Mouse (Mus musculus): Measurements from ENCODE around the gene Zfp691. TPM values are rescaled to one million over a fixed set of nuclear protein-coding genes. Genes with fewer than 3 reads are reported as not detected.

The Zfp691 gene
- 7.0 and 8.5 TPM in 2 replicates for polyA plus RNA-seq (2014; fragmentation: Nextera tagmentation; extraction: Ambion mirVana)

DNA sequence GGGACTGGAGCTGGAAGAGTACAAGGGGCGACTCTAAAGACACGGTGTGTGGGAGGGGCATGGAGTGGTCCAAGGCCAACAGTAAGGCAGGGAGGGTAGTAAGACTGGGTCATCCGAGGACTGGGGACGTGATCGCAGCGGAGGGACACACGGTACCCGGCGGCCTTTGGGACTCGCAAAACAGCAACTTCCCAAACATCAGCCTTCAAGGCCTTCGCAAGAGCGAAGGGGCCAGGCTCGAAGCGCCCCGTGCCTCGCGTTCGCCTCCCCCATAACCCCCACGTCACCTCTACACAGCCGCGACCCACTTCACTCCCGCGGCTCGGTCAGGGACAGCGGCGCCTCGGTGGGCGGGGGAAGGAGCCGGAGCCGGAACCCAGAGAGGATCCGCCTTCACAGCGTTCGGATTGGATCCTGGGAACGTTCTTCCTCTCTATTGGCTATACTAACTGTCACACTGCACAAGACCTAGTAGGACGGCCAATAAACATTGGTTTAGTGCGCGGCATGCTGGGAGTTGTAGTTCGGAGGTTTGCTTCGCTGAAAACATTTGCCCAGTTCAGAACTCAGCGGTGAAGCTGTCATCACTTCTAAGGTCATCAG, at the start of gene Zfp691:
Gene Zfp691, minus strand, starts transcription at position 345 of the 603 bp plus-strand sequence.
- under 1% methylated on average over 40 of the region's 40 CpGs for WGBS
- Histone ChIP-seq H3K4me2 (replicated peaks; ENCODE audit: low read depth, low read length) (peak within 1 kb of the TSS; percentile 72), H3K9ac (replicated peaks; ENCODE audit: low read depth, low read length) (peak within 1 kb of the TSS; percentile 78), H3K27ac (ENCODE audit: low read length) (no peak within 1 kb of the TSS), H3K9me3 (ENCODE audit: control insufficient read depth, low read depth, low read length) (no peaks in the 10 kb centered on the region), H3K36me3 (ENCODE audit: control insufficient read depth, insufficient read depth, low read length) (no peaks in the 10 kb centered on the region), H3K4me1 (ENCODE audit: control insufficient read depth, insufficient read depth, low read length) (peaks cover 5% of the 10 kb centered on the region; the same call in 1 of the 2 replicates), H3K27me3 (ENCODE audit: control insufficient read depth, insufficient read depth, low read length) (no peaks in the 10 kb centered on the region), H3K4me3 (ENCODE audit: low read depth, low read length) (peak within 1 kb of the TSS; percentile 63)
- ATAC-seq (ENCODE audit: insufficient number of reproducible peaks, insufficient read depth, low FRiP score, low read depth), result peak; percentile 100

DNA sequence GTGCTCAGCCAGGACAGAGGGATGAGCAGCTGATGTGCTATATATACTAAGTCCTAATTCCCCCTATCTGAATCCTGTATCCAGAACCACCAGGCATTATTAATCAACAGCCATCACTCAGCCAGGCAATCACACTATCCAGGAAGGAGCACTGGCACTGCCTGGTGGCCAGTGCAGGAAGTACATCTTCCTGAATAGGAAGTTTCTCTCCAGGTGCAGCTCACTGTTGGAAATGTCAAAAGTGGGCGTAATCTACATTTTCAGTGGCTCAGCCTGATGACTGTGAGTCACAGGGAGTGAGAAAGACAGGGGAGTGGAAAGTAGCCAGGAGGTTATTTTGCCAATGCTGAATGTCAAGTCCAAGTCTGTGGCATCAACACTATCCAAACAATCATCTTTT, 49.7 kb upstream of the Zfp691 start:
- ATAC-seq (ENCODE audit: insufficient number of reproducible peaks, insufficient read depth, low FRiP score, low read depth), result no peak
- no peak overlapping the region for H3K27ac ChIP-seq (ENCODE audit: low read length)
- H3K4me2 ChIP-seq (replicated peaks; ENCODE audit: low read depth, low read length), result no peak overlapping the region
- no peak overlapping the region for H3K4me3 ChIP-seq (ENCODE audit: low read depth, low read length)
- no peaks in the 10 kb centered on the region for H3K4me1 ChIP-seq (ENCODE audit: control insufficient read depth, insufficient read depth, low read length)
- WGBS, result 100% methylated on average over 1 of the region's 1 CpGs
- peaks cover 43% of the 10 kb centered on the region for H3K36me3 ChIP-seq (ENCODE audit: control insufficient read depth, insufficient read depth, low read length)
- no peaks in the 10 kb centered on the region for H3K9me3 ChIP-seq (ENCODE audit: control insufficient read depth, low read depth, low read length)
- no peak overlapping the region for H3K9ac ChIP-seq (replicated peaks; ENCODE audit: low read depth, low read length)
- no peaks in the 10 kb centered on the region for H3K27me3 ChIP-seq (ENCODE audit: control insufficient read depth, insufficient read depth, low read length)

DNA sequence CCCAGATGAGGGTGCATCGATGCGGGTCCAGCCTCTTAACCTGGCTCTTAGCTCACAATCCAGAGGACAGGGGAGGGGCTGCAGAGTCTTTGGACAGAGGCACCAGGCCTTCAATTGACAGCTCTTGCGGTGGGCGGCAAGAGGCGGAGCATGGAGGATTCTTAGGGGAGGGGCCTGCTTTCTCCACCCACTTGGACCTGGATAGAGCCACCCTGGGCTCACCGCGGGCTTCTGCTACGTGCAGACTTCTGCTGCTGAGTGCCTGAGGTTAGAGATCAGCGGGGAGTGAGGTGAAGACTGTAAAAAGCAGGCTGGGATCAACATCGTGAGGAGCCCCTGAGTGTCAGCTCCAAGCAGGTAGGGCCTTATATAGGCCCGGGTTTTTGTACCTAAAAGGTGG, 44.2 kb upstream of the Zfp691 start, which contains the start of gene Tmem269:
Gene Tmem269, minus strand, starts transcription at position 49 of the 400 bp plus-strand sequence.
- 14% methylated on average over 11 of the region's 11 CpGs for WGBS
- ATAC-seq (ENCODE audit: insufficient number of reproducible peaks, insufficient read depth, low FRiP score, low read depth), result peak; percentile 35; the same call in 1 of the 2 replicates
- no peak within 1 kb of the TSS for H3K4me3 ChIP-seq (ENCODE audit: low read depth, low read length)
- H3K4me2 ChIP-seq (replicated peaks; ENCODE audit: low read depth, low read length), result no peak within 1 kb of the TSS
- H3K9me3 ChIP-seq (ENCODE audit: control insufficient read depth, low read depth, low read length), result no peaks in the 10 kb centered on the region
- no peak within 1 kb of the TSS for H3K27ac ChIP-seq (ENCODE audit: low read length)
- no peaks in the 10 kb centered on the region for H3K4me1 ChIP-seq (ENCODE audit: control insufficient read depth, insufficient read depth, low read length)
- H3K9ac ChIP-seq (replicated peaks; ENCODE audit: low read depth, low read length), result no peak within 1 kb of the TSS
- no peaks in the 10 kb centered on the region for H3K27me3 ChIP-seq (ENCODE audit: control insufficient read depth, insufficient read depth, low read length)
- H3K36me3 ChIP-seq (ENCODE audit: control insufficient read depth, insufficient read depth, low read length), result no peaks in the 10 kb centered on the region

DNA sequence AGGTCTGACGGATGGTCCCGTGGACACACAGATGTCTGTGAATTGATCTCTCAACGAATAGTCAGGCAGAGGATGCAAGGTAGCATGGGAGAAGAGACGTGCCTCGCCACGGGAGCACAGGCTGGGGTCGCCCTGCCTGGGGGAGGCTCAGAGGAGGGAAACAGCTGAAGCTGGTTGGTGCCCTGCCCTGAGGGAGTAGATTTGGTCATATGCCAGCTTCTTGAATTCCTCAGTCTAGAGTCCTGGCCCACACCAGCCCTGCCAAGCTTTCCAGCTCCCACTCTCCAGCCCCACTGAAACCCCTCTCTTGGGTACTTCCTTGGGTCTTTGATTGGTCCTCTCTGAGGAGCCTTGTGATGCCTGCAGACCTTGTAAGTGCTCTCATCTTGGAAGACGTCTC, 42.7 kb upstream of the Zfp691 start:
- ATAC-seq (ENCODE audit: insufficient number of reproducible peaks, insufficient read depth, low FRiP score, low read depth), result no peak
- H3K27ac ChIP-seq (ENCODE audit: low read length), result no peak overlapping the region
- no peaks in the 10 kb centered on the region for H3K4me1 ChIP-seq (ENCODE audit: control insufficient read depth, insufficient read depth, low read length)
- 65% methylated on average over 8 of the region's 8 CpGs for WGBS
- H3K36me3 ChIP-seq (ENCODE audit: control insufficient read depth, insufficient read depth, low read length), result no peaks in the 10 kb centered on the region
- H3K9ac ChIP-seq (replicated peaks; ENCODE audit: low read depth, low read length), result no peak overlapping the region
- H3K9me3 ChIP-seq (ENCODE audit: control insufficient read depth, low read depth, low read length), result no peaks in the 10 kb centered on the region
- no peak overlapping the region for H3K4me3 ChIP-seq (ENCODE audit: low read depth, low read length)
- H3K27me3 ChIP-seq (ENCODE audit: control insufficient read depth, insufficient read depth, low read length), result no peaks in the 10 kb centered on the region
- H3K4me2 ChIP-seq (replicated peaks; ENCODE audit: low read depth, low read length), result no peak overlapping the region

DNA sequence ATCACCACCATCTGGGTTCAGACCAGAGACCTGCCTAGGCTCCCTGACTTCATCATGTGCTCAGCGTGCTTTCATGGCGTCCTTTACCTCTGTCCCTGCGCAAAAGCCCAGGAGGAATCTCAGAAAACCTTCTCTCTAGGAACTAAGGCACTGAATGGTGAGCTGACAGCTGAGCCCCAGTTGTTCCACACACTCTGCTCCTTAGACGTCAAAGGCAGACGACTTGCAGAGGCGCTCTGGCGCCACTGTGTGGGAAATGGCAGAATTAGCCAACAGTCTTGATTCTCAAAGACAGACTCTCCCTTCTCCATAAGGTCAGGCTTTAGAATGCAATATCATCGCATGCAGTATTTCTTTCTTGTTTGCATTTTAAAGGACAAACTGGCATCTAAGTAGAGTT, 30.7 kb upstream of the Zfp691 start:
- no peak overlapping the region for H3K27ac ChIP-seq (ENCODE audit: low read length)
- no peak overlapping the region for H3K4me2 ChIP-seq (replicated peaks; ENCODE audit: low read depth, low read length)
- WGBS, result 18% methylated on average over 8 of the region's 8 CpGs
- H3K9me3 ChIP-seq (ENCODE audit: control insufficient read depth, low read depth, low read length), result no peaks in the 10 kb centered on the region
- H3K4me1 ChIP-seq (ENCODE audit: control insufficient read depth, insufficient read depth, low read length), result no peaks in the 10 kb centered on the region
- H3K36me3 ChIP-seq (ENCODE audit: control insufficient read depth, insufficient read depth, low read length), result peaks cover 3% of the 10 kb centered on the region; the same call in 1 of the 2 replicates
- H3K27me3 ChIP-seq (ENCODE audit: control insufficient read depth, insufficient read depth, low read length), result no peaks in the 10 kb centered on the region
- H3K4me3 ChIP-seq (ENCODE audit: low read depth, low read length), result no peak overlapping the region
- no peak overlapping the region for H3K9ac ChIP-seq (replicated peaks; ENCODE audit: low read depth, low read length)
- no peak for ATAC-seq (ENCODE audit: insufficient number of reproducible peaks, insufficient read depth, low FRiP score, low read depth)

DNA sequence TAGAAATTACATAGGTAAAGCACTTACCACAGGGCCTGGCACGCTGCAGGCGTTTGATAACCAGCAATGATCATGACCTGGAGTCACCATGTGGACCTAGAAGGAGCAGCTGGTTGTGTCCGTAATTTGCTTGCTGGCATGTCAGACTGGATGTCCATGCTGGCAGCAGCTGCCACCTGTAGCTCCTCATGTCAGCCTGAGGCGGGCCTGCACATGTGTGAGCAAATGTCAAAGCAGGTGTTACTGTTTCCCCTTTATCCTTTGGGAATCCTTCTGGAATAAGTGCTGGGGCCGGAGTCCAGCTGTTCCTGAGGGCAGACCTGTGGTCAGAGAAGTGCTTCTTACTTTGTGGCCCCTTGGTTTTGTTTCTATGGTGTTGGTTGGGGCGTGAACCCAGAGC, 24.1 kb upstream of the Zfp691 start:
- no peak overlapping the region for H3K4me3 ChIP-seq (ENCODE audit: low read depth, low read length)
- peaks cover 3% of the 10 kb centered on the region; the same call in 1 of the 2 replicates for H3K36me3 ChIP-seq (ENCODE audit: control insufficient read depth, insufficient read depth, low read length)
- H3K4me2 ChIP-seq (replicated peaks; ENCODE audit: low read depth, low read length), result no peak overlapping the region
- no peak for ATAC-seq (ENCODE audit: insufficient number of reproducible peaks, insufficient read depth, low FRiP score, low read depth)
- H3K9me3 ChIP-seq (ENCODE audit: control insufficient read depth, low read depth, low read length), result no peaks in the 10 kb centered on the region
- peaks cover 6% of the 10 kb centered on the region; the same call in 1 of the 2 replicates for H3K4me1 ChIP-seq (ENCODE audit: control insufficient read depth, insufficient read depth, low read length)
- H3K9ac ChIP-seq (replicated peaks; ENCODE audit: low read depth, low read length), result no peak overlapping the region
- 87% methylated on average over 6 of the region's 6 CpGs for WGBS
- no peak overlapping the region for H3K27ac ChIP-seq (ENCODE audit: low read length)
- no peaks in the 10 kb centered on the region for H3K27me3 ChIP-seq (ENCODE audit: control insufficient read depth, insufficient read depth, low read length)

DNA sequence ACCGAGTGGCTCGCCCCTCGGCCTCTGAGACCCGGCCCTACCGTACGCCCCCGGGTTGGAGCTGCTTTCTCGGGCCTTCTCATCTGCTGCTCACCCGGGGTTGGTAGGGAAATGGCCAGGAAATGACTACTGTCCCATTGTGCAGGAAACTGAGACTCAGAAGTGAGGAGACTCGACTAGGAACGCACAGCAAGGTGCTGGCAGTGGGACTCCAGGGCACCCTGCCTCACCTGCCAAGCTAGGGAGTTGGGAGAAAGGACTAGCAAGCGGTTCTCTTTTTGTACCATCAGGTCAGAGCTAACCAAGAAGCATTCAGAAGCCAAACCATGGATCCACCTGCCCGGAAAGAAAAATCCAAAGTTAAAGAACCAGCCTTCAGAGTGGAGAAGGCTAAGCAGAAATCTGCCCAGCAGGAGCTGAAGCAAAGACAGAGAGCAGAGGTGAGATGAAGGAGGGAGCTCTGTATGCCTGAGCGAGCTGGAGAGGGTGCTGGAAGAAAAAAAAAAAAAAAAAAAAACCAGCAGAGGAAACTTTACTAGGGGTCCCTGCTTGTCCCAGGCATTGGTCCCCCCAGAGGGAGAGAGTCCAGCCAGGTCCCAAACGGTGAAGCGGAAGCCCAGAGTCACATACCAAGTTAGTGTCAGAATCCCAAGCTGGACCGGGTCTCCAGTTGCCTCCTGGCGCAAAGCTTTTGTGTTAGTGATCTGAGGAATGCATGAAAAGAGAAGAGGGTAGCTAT, 21.8 kb upstream of the Zfp691 start:
- WGBS, result 10% methylated on average over 18 of the region's 18 CpGs
- no peaks in the 10 kb centered on the region for H3K27me3 ChIP-seq (ENCODE audit: control insufficient read depth, insufficient read depth, low read length)
- no peak for ATAC-seq (ENCODE audit: insufficient number of reproducible peaks, insufficient read depth, low FRiP score, low read depth)
- peak overlapping the region; percentile 87 for H3K4me3 ChIP-seq (ENCODE audit: low read depth, low read length)
- H3K27ac ChIP-seq (ENCODE audit: low read length), result peak overlapping the region; percentile 67
- H3K4me2 ChIP-seq (replicated peaks; ENCODE audit: low read depth, low read length), result peak overlapping the region; percentile 71
- peaks cover 6% of the 10 kb centered on the region; the same call in 1 of the 2 replicates for H3K4me1 ChIP-seq (ENCODE audit: control insufficient read depth, insufficient read depth, low read length)
- H3K36me3 ChIP-seq (ENCODE audit: control insufficient read depth, insufficient read depth, low read length), result peaks cover under 1% of the 10 kb centered on the region; the same call in 1 of the 2 replicates
- peak overlapping the region; percentile 73 for H3K9ac ChIP-seq (replicated peaks; ENCODE audit: low read depth, low read length)
- no peaks in the 10 kb centered on the region for H3K9me3 ChIP-seq (ENCODE audit: control insufficient read depth, low read depth, low read length)

DNA sequence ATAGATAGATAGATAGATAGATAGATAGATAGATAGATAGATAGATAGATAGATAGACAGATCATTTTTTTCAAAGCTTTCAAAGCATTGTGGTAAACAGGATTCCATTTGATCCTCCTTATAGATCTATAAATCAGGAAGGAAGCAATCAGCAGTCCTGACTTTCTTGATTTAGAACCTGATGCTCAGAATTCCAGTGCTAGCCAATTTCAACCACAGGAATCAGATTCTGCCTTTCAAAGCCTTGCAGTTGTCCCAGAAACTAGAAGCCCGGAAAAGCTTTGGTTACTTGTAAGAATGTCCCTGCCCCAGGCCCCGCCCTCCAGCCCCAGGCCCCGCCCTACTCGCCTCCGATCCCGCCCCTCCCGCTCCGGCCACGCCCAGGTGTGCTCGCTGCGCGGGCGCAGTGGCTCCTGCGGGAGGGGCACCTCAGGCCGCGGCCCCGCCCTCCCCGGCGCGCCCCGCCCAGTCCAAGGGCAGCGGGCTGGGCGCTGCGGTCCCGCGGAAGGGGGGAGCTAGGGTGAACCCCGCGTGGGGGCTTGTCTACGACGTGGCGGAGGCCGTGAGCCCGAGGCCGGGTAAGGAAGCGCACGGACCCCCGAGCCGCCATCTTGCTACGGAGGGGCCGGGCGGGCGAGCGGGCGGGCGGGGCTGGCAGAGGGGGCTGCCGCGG, 21.1 kb upstream of the Zfp691 start, which contains the start of gene Svbp:
Gene Svbp, plus strand, starts transcription at position 398 of the 673 bp plus-strand sequence.
- Histone ChIP-seq H3K4me2 (replicated peaks; ENCODE audit: low read depth, low read length) (peak within 1 kb of the TSS; percentile 71), H3K36me3 (ENCODE audit: control insufficient read depth, insufficient read depth, low read length) (no peaks in the 10 kb centered on the region; the same call in 1 of the 2 replicates), H3K4me3 (ENCODE audit: low read depth, low read length) (peak within 1 kb of the TSS; percentile 87), H3K27me3 (ENCODE audit: control insufficient read depth, insufficient read depth, low read length) (no peaks in the 10 kb centered on the region), H3K27ac (ENCODE audit: low read length) (peak within 1 kb of the TSS; percentile 67), H3K9ac (replicated peaks; ENCODE audit: low read depth, low read length) (peak within 1 kb of the TSS; percentile 73), H3K4me1 (ENCODE audit: control insufficient read depth, insufficient read depth, low read length) (peaks cover 6% of the 10 kb centered on the region; the same call in 1 of the 2 replicates), H3K9me3 (ENCODE audit: control insufficient read depth, low read depth, low read length) (no peaks in the 10 kb centered on the region)
- WGBS, result 1% methylated on average over 44 of the region's 47 CpGs
- ATAC-seq (ENCODE audit: insufficient number of reproducible peaks, insufficient read depth, low FRiP score, low read depth), result peak; percentile 91

All from stomach, embryonic 14.5 days (tissue).